Mouse (Mus musculus) hematopoietic stem cell, adult 5-6 weeks (primary cell): ENCODE measurements around the gene Mier2. TPM values are rescaled to one million over a fixed set of nuclear protein-coding genes. Genes with fewer than 3 reads are reported as not detected.

Experiments
- ATAC-seq, 2 experiments: fragments of 125-278 bp in 1 of 2; replicated peaks in 1 of 2; 2 replicates each; pipeline ENCODE4 v1.8.0; 2016 to 2017; ENCODE audit warnings: inconsistent platforms in 2 of 2, mild to moderate bottlenecking in 2 of 2, moderate number of reproducible peaks in 2 of 2, low read depth in 1 of 2, moderate TSS enrichment in 1 of 2; ENCODE audit not compliant: low FRiP score in 2 of 2, poor library complexity in 2 of 2, severe bottlenecking in 2 of 2, insufficient read depth in 1 of 2, low TSS enrichment in 1 of 2
- total RNA-seq: library from RNA; stranded (forward); fragments of 172-1452, 232-1000 nt; gene quantifications from 2 replicates; pipeline ENCODE4 v1.2.3, GENCODE M21; 2017

Mier2 gene
- total RNA-seq, 1 experiment from 2014 or later, result 18.5 TPM

- ATAC-seq, result no peak
Measured at GRCm38 (mm10) chr10:79579781-79580180, 24.8 kb upstream of the Mier2 start.

GRCm38 (mm10) chr10:79578891-79579290 is 23.9 kb upstream of the Mier2 start:
- ATAC-seq, result no peak

- ATAC-seq, result no peak
Measured at GRCm38 (mm10) chr10:79578276-79578675, 23.3 kb upstream of the Mier2 start.

- no peak for ATAC-seq
Measured at GRCm38 (mm10) chr10:79577376-79577775, 22.4 kb upstream of the Mier2 start.

- ATAC-seq, result no peak
Measured at GRCm38 (mm10) chr10:79575754-79576153, 20.8 kb upstream of the Mier2 start.

- ATAC-seq, result no peak
Measured at GRCm38 (mm10) chr10:79574796-79575195, 19.8 kb upstream of the Mier2 start.

GRCm38 (mm10) chr10:79574350-79574749 is 19.4 kb upstream of the Mier2 start:
- no peak for ATAC-seq

GRCm38 (mm10) chr10:79573611-79574010 is 18.6 kb upstream of the Mier2 start:
- no peak for ATAC-seq

GRCm38 (mm10) chr10:79571314-79571713 is 16.3 kb upstream of the Mier2 start:
- no peak for ATAC-seq

GRCm38 (mm10) chr10:79569921-79570320 is 14.9 kb upstream of the Mier2 start:
- no peak for ATAC-seq

- ATAC-seq, result no peak
Measured at GRCm38 (mm10) chr10:79559716-79560115, 4.7 kb upstream of the Mier2 start.

GRCm38 (mm10) chr10:79557496-79557895 is 2.5 kb upstream of the Mier2 start:
- no peak for ATAC-seq

- no peak for ATAC-seq
Measured at GRCm38 (mm10) chr10:79556951-79557350, 2.0 kb upstream of the Mier2 start.

- ATAC-seq, result no peak; a peak in 1 of 4 replicates
Measured at GRCm38 (mm10) chr10:79555238-79555724, 282 bp upstream of the Mier2 start.

- no peak for ATAC-seq
Measured at GRCm38 (mm10) chr10:79553691-79554090, 1.3 kb downstream of the Mier2 start.

GRCm38 (mm10) chr10:79553176-79553575 is 1.8 kb downstream of the Mier2 start:
- no peak for ATAC-seq

- ATAC-seq, result no peak
Measured at GRCm38 (mm10) chr10:79552531-79552930, 2.5 kb downstream of the Mier2 start.

- no peak for ATAC-seq
Measured at GRCm38 (mm10) chr10:79550366-79550765, 4.6 kb downstream of the Mier2 start.

GRCm38 (mm10) chr10:79548971-79549723 is 5.9 kb downstream of the Mier2 start:
- no peak for ATAC-seq
